In the genomic region with DNA sequence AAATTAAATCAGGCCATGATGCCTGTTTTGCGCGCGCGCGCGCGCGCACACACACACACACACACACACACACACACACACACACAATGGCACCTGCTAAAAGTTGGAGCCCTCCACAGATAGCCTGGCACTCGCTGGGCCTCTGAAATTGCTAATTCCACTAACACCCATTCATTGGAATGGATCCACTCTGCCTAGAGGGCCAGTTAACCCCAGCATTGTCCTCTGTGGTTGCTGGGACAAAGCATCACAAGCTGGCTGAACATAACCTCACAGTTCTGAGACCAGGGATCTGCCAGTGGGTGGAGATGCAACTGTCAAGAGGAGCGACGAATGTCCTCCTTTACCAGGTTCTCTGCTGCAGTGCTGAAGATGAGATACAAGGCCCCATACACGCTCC, we compare ENCODE assay signal across 22 mouse cellular contexts.
"Had no signal": no experiment of that assay in that cellular context is flagged by ENCODE, and none has a peak within 500 bp of the region (broad histone marks: within the 10 kb centered on the region; RNA-seq: fewer than 3 reads in every experiment).

No protein-coding gene starts in this region.

- H3K9ac ChIP-seq: heart, embryonic 12.5 days; hindbrain, embryonic 12.5 days; hindbrain, embryonic 14.5 days; intestine, embryonic 15.5 days; limb, embryonic 12.5 days had no signal

- H3K4me1 ChIP-seq: limb, embryonic 10.5 days had no signal

- H3K9me3 ChIP-seq: hindbrain, embryonic 10.5 days; hindbrain, embryonic 12.5 days; intestine, embryonic 15.5 days; limb, embryonic 10.5 days; limb, embryonic 12.5 days had no signal

- H3K27me3 ChIP-seq: heart, embryonic 12.5 days; hindbrain, embryonic 12.5 days; intestine, embryonic 15.5 days; limb, embryonic 12.5 days had no signal

- H3K4me3 ChIP-seq: heart, embryonic 10.5 days; heart, embryonic 12.5 days; hindbrain, embryonic 10.5 days; hindbrain, embryonic 12.5 days; intestine, embryonic 15.5 days; layer of hippocampus, adult 2 months; limb, embryonic 10.5 days; limb, embryonic 12.5 days had no signal

- H3K27ac ChIP-seq: heart, embryonic 10.5 days; hindbrain, embryonic 10.5 days; hindbrain, embryonic 12.5 days; hindbrain, embryonic 14.5 days; layer of hippocampus, adult 2 months; limb, embryonic 10.5 days; limb, embryonic 12.5 days had no signal

- ATAC-seq: hindbrain, embryonic 16.5 days; inflammation-experienced regulatory T-cells, adult 6 months had no signal

- H3K36me3 ChIP-seq: heart, embryonic 10.5 days; heart, embryonic 12.5 days; hindbrain, embryonic 10.5 days; hindbrain, embryonic 12.5 days; intestine, embryonic 15.5 days; limb, embryonic 10.5 days; limb, embryonic 12.5 days had no signal

- DNase-seq: gastrocnemius, postnatal 14 days; heart, adult 18-20 months; heart, postnatal 10 days; heart, postnatal 4 days; kidney, adult 18-20 months; kidney, adult 8-10 months; kidney, postnatal 10 days; kidney, postnatal 25 days; kidney, postnatal 4 days; liver had no signal

- H3K4me2 ChIP-seq: heart, embryonic 12.5 days; hindbrain, embryonic 12.5 days; hindbrain, embryonic 14.5 days; intestine, embryonic 15.5 days; limb, embryonic 12.5 days; liver, embryonic 11.5 days had no signal
